Mouse (Mus musculus): ENCODE measurements at regions not wholly inside any gene's neighbourhood (a gene's known extent, or its start where the extent isn't known, plus 50 kb on each side); places are given as distances from the start of the nearest gene placed in this dataset.

DNA sequence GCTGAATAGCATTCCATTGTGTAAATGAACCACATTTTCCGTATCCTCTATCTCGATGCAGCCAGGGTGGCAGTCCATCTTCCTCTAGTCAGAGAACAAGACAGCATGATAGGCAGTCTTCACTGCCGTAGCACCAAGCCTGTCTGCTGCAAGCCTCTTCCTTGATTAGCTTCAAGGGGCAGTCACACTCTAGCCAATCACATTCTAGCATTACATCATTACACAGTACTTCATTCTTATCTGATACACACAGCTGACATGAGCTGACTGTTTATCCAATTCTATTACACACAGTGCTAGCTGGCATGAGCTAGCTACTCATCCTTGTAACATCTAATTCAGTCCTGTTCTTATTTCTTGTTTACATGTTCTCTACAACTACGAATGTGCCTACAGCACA, 156.6 kb downstream of the Gm21897 start:
- Histone ChIP-seq H3K4me3 (ENCODE audit: low read length) (no peak overlapping the region), H3K36me3 (ENCODE audit: control insufficient read depth, insufficient read depth, low read length) (no peaks in the 10 kb centered on the region), H3K27me3 (ENCODE audit: control insufficient read depth, insufficient read depth, low read length) (no peaks in the 10 kb centered on the region), H3K9me3 (ENCODE audit: control insufficient read depth, low read length) (no peaks in the 10 kb centered on the region), H3K27ac (ENCODE audit: low read depth, low read length) (no peak overlapping the region), H3K4me2 (replicated peaks; ENCODE audit: low read depth, low read length) (no peak overlapping the region), H3K9ac (ENCODE audit: low read depth, low read length) (no peak overlapping the region), H3K4me1 (ENCODE audit: control insufficient read depth, insufficient read depth, low read length) (no peaks in the 10 kb centered on the region)
- no peak for ATAC-seq (ENCODE audit: low FRiP score, low TSS enrichment)
- 72% methylated on average over 4 of the region's 4 CpGs for WGBS

DNA sequence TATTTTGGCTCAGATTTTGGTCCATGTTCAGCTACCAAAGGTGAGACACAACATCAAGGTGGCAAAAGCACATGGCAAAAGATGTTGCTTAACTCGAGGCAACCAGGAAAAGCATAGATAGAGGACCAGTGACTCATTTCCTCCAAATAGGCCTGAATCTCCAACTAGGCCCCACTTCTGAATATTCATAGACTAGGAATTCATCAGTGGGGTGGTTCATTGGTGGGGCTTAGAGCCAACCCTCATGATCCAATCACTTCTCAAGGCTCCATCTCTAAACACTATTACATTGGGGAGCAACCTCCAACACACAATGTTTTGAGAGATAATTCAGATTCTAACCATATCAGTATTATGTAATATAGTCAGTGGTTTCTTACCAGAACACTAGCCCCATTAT, 161.6 kb downstream of the Gm21897 start:
- no peaks in the 10 kb centered on the region for H3K27me3 ChIP-seq (ENCODE audit: control insufficient read depth, insufficient read depth, low read length)
- WGBS, result 69% methylated on average over 1 of the region's 1 CpGs
- no peak for ATAC-seq (ENCODE audit: low FRiP score, low TSS enrichment)
- H3K9ac ChIP-seq (ENCODE audit: low read depth, low read length), result no peak overlapping the region
- no peaks in the 10 kb centered on the region for H3K9me3 ChIP-seq (ENCODE audit: control insufficient read depth, low read length)
- no peak overlapping the region for H3K4me3 ChIP-seq (ENCODE audit: low read length)
- no peaks in the 10 kb centered on the region for H3K4me1 ChIP-seq (ENCODE audit: control insufficient read depth, insufficient read depth, low read length)
- no peak overlapping the region for H3K4me2 ChIP-seq (replicated peaks; ENCODE audit: low read depth, low read length)
- H3K27ac ChIP-seq (ENCODE audit: low read depth, low read length), result no peak overlapping the region
- H3K36me3 ChIP-seq (ENCODE audit: control insufficient read depth, insufficient read depth, low read length), result no peaks in the 10 kb centered on the region

DNA sequence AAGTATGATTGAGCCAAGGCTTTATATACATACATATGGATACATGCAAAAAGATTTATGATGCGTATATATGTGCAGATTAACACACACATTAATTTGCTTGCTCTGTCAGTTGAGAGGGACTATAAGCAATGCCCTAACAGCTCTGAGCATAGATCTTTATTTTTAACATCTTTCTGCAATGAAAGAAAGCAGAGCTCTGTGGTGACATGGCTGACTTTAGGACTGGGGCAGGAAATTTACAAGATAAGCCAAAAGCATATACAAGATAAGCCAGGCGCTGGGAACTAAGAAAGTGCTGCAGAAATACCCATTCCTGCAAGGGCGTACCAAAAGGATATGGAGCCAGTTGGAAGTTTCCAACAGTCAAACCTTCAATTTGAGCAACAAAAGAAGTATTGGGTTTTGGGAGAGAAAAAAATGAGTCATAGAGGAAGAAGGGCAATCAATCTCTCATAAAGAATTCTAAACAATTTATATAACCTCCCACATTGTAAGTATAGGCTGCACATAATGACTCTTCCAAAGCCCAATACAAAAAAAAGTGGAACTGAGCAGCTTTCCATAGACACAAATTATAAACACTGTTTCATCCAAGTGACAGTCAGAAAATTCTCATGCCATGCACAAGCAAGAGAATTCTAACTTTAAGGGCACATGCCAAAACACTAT, 174.2 kb downstream of the Gm21897 start:
- Histone ChIP-seq H3K4me1 (ENCODE audit: control insufficient read depth, insufficient read depth, low read length) (no peaks in the 10 kb centered on the region), H3K4me2 (replicated peaks; ENCODE audit: low read depth, low read length) (no peak overlapping the region), H3K9ac (ENCODE audit: low read depth, low read length) (no peak overlapping the region), H3K36me3 (ENCODE audit: control insufficient read depth, insufficient read depth, low read length) (no peaks in the 10 kb centered on the region), H3K27me3 (ENCODE audit: control insufficient read depth, insufficient read depth, low read length) (no peaks in the 10 kb centered on the region), H3K9me3 (ENCODE audit: control insufficient read depth, low read length) (no peaks in the 10 kb centered on the region), H3K27ac (ENCODE audit: low read depth, low read length) (no peak overlapping the region), H3K4me3 (ENCODE audit: low read length) (no peak overlapping the region)
- no peak for ATAC-seq (ENCODE audit: low FRiP score, low TSS enrichment)
- WGBS, result 80% methylated on average over 3 of the region's 3 CpGs

DNA sequence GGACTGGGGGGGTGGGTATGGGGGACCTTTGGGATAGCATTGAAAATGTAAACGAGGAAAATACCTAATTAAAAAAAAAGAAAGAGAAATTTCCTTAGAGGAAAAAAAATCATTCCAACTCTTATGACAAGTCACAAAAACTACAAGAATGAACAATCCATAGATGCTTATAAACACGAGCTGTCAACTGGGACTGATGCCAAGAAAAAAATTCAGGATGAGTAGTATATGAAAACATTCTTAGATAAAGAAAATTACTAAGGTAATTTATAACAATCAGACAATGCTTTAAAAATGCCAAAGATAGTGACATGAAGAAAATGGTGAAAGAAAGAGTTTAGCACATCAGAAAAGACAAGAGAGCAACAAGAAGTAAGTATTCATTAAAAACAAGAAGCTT, 176.0 kb downstream of the Gm21897 start:
- H3K36me3 ChIP-seq (ENCODE audit: control insufficient read depth, insufficient read depth, low read length), result no peaks in the 10 kb centered on the region
- ATAC-seq (ENCODE audit: low FRiP score, low TSS enrichment), result no peak
- H3K27ac ChIP-seq (ENCODE audit: low read depth, low read length), result no peak overlapping the region
- H3K4me2 ChIP-seq (replicated peaks; ENCODE audit: low read depth, low read length), result no peak overlapping the region
- no peak overlapping the region for H3K4me3 ChIP-seq (ENCODE audit: low read length)
- H3K27me3 ChIP-seq (ENCODE audit: control insufficient read depth, insufficient read depth, low read length), result no peaks in the 10 kb centered on the region
- H3K9me3 ChIP-seq (ENCODE audit: control insufficient read depth, low read length), result no peaks in the 10 kb centered on the region
- WGBS, result 82% methylated on average over 2 of the region's 2 CpGs
- no peak overlapping the region for H3K9ac ChIP-seq (ENCODE audit: low read depth, low read length)
- no peaks in the 10 kb centered on the region for H3K4me1 ChIP-seq (ENCODE audit: control insufficient read depth, insufficient read depth, low read length)
